Mouse (Mus musculus): ENCODE results near the gene 1600014C23Rik. TPM values are rescaled to one million over a fixed set of nuclear protein-coding genes. Genes with fewer than 3 reads are reported as not detected.

1600014C23Rik gene
- total RNA-seq, 4 experiments from 2014 or later: not detected

- DNase-seq (ENCODE audit: low spot score in 2 of 2): no peak
These were observed 18.4 kb upstream of the 1600014C23Rik start for GRCm38 (mm10) chr17:45752053-45752452.

- DNase-seq (ENCODE audit: low spot score in 2 of 2): no peak
These were observed 17.7 kb upstream of the 1600014C23Rik start for GRCm38 (mm10) chr17:45751359-45751758.

- DNase-seq (ENCODE audit: low spot score in 2 of 2): no peak
These were observed 15.5 kb upstream of the 1600014C23Rik start for GRCm38 (mm10) chr17:45749100-45749499.

DNA sequence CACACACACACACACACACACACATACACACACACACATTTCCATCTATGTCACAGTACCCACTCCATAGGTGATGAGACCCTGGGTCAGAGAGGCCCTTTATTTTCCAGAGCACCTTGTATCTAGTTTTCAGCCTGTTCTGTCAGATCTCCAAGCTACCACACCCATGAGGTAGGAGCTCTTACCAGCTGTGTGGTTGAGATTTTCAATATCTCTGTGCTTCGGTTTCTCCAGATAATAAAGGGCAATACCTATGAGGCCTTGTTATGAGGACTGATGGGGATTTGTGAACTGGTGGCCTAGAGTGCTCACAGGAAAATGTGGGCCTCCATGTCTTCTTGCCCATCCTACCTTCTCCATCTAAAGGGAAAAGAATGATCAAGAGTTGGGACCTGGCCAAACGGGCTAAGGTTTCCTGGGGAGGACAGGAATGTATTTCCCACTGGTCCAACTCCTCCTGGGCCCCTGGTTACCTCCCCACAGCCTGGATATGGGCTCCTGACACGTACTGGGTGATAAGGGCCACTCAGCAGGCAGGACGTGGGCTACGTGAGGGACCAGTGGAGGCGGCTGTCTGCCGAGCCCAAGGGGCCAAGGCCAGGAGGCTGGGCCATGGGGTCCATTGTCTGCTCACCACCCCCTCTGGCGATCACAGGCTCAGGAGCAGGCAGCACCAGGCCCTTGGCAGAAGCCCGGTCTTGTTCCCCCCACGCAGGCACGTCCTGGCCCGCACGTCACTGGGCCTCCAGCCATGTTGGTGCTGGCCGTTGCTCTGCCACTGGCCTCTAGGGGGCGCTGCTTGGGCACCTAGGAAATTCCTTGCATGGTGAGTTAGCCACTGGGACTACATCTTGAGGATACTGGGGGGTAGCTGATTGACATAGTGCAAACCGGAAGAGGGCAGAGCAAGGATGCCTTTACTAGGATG is 14.5 kb upstream of the 1600014C23Rik start:
- DNase-seq (ENCODE audit: low spot score in 2 of 2): peak; percentile 50 to 68

GRCm38 (mm10) chr17:45747293-45747692 is 13.6 kb upstream of the 1600014C23Rik start:
- no peak for DNase-seq (ENCODE audit: low spot score in 2 of 2)

DNA sequence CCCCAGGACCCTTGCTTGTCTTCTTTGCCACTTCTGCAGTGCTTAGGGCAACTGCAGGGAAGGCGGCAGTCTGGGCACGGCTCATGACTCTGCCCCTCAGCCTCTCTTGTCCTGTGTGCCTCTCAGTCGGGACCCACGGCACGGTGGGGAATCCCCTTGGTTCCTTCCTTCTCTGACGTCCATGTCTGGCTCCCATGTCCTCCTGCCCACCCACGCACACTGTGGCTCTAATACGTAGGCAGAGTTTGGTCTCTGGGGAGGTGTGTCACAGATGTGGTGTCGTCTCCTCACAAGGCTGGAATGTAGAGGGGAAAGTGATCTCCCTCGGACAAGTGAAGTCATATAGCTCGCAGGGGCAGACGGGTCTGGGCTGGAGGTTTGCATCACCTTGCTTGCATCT is 13.1 kb upstream of the 1600014C23Rik start:
- no peak for DNase-seq (ENCODE audit: low spot score in 2 of 2)

- no peak for DNase-seq (ENCODE audit: low spot score in 2 of 2)
These were observed 12.0 kb upstream of the 1600014C23Rik start for GRCm38 (mm10) chr17:45745629-45746028.

DNA sequence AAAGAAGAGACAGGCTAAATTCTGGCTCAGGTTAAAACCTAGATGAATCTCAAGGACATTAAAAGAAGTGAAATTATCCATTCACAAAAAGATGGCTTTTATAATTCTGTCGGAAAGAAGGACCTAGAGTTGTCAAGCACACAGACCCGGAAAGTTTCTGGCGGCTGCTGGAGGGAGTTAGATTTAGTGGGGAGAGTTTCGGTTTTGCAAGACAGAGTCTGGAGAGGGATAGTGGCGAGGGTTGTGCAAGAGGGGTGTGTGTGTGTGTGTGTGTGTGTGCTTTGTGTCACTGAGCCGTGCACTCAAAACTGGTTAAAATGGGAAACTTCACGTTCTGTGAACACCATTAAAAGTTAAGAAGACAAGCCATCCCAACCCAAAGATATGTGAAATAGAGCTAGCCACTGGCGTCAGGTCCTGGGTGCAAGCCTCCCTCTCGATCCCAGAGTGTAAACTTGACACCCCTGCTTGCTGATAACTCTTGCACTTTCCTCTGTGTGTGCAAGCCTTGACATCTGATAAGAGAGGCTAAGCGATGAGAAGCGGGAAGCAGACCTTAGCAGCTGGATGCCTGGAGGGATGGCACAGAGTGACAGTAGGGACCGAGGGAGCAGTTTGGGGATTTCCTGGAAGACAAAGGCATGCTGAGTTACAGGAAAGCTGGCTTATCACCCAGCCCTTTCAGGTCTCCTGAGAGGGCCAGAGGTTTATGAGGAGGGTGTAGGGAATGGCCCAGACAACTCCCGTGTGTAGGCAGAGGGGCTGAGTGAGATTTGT is 8.9 kb upstream of the 1600014C23Rik start:
- DNase-seq (ENCODE audit: low spot score in 2 of 2): no peak

DNA sequence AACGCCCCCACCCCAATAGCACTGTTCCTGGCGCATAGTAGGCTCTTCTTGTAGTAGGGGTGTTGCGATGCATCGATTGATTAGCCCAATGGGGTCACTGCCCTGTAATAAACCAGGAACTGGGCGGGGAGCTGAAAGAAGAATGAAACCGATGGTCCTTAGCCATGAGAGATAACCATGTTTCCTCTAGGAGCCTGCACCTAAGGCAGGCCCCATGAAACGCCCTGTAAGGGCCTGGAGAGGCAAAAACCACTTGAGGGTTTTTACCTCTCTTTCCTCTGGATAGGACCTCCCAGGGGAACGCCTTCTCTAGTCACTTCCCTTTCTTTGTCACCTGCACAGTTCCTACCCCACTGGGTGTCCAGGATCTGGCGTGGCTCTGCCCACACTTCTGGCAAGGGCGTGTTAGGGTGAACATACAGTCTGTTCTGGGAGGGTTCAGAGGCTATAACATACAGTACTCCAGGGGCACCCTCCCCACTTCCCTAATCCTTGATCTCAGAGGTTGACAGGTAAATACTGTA is 3.5 kb upstream of the 1600014C23Rik start:
- DNase-seq (ENCODE audit: low spot score in 2 of 2): no peak

GRCm38 (mm10) chr17:45736311-45737077 is 2.9 kb upstream of the 1600014C23Rik start:
- DNase-seq (ENCODE audit: low spot score in 2 of 2): peak; percentile 75 to 86

DNA sequence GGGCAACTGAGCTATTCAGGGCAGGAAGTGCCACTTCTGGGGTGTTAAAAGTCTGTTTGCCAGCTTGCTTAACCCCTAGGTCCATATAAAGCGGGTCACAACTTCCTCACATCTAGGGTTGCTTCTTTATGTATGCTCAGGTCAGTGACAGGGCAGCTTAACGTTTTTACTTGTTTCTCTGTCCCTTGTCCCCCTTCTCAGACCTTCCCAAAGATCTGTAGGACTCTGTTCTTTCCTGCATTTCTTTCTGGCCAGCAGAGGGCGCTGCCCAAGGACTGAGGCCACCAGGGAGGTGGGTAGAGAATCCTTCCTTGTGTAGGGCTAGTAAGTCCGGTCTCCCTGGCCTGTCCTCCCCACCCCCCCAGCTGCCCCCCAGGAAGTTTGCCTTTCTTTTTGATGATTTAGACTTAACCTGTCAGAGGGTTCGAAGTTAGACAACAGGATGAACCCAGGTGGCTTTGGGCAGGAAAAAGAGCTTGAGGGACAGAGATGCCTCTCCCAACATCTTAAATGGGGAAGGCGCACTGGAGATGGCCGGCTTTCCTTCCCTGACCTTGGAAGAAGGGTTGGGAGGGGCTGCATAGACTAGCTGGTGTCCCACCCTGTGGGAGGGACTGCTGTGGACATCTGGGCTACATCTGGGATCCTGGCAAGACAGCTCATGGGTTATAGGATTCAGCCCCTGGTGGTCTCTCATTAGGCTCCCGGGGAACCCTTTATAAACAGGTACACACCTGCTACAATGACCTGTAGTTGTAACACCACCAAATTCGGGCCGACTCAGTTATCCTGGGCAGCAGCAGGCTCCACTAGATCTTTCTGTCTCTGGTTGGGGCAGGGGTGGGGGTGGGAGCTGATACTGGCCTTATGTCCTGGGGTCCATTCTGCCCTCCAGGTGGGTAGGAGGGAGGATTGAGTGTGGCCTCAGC is 2.0 kb upstream of the 1600014C23Rik start:
- DNase-seq (ENCODE audit: low spot score in 2 of 2): peak; percentile 73 to 88

DNA sequence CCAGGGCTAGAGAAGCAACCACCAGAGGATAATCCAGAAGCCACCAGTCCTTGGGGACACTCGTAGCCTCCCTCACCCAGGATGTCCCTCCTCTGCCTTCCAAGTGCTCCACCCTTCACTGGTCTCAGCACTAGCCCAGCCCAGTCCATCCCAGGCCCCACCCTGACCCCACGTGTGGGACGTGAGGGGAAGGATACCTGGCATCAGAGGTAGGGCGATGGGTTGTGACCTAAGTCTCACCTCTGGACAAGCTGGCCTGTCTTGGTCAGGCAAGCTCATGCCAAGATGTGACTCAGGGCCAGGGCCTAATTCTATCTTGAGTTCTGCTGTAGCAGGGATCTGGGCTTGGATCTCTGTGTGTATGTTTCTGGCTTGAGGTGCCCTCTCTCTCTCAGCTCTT is 1.2 kb upstream of the 1600014C23Rik start:
- DNase-seq (ENCODE audit: low spot score in 2 of 2): no peak

DNA sequence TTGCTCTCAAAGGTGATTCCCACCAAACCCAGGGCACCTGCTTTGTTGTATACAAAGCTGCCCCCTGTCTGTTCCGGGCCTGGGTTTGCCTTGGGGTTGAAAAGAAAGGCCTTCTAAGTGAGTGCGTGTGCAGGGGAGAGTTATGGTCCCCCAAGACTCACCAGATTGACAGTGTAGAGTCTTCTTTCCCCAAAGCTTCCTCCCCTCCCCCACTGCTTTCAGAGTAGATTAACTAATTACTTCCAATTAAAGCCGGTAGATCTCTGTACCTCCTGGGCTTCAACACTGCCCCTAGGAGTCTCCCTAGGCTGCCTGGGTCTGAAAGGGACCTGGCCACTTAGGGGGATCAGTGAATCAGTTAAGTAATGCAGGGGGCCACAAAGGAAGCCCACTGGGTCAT is 689 bp upstream of the 1600014C23Rik start:
- no peak for DNase-seq (ENCODE audit: low spot score in 2 of 2)

- peak; percentile 45 to 57 for DNase-seq (ENCODE audit: low spot score in 2 of 2)
These were observed 458 bp downstream of the 1600014C23Rik start for GRCm38 (mm10) chr17:45733038-45733734.

- peak; percentile 76 to 92 for DNase-seq (ENCODE audit: low spot score in 2 of 2)
These were observed 2.3 kb downstream of the 1600014C23Rik start for GRCm38 (mm10) chr17:45731172-45731864.

DNA sequence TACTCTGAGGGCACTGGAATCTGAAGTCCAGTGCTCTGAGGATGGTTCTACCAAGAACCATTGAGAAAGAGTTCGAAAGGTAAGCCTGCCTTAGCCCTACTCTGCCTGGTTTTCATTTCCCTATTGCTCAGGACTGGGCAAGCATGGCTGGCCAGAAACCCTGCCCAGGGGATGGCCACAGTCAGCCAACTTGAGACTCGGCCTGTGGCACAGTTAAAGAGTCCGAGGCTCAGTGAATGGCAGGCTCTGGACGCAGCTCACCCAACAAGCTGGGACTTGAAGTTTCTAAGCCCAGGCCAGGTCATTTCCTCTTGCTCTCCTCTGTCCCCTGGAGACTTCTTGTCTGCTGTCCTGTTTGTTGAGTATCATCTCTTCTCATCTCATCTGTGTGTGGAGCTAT is 2.9 kb downstream of the 1600014C23Rik start:
- DNase-seq (ENCODE audit: low spot score in 2 of 2): no peak

DNA sequence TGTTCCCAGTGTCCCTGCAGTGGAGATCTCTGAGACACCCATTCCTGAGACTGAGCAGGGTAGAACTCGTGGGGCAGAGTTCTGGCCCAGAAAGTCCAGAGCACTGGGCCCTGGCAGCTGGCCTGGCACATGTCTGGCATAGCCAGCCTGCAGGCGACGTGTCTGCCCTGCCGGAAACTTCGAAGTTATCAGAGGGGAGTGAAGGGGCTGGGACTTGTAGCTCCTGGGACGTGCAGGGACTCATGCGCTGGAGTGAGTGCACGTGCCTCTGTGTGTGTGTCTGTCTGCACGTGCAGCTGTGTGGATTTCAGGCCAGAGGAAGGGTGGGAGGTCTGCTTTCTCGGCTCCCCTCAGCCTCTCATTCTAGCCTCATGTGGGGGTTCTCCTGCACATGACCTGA is 4.3 kb downstream of the 1600014C23Rik start:
- DNase-seq (ENCODE audit: low spot score in 2 of 2): no peak

GRCm38 (mm10) chr17:45727983-45728723 is 5.5 kb downstream of the 1600014C23Rik start:
- DNase-seq (ENCODE audit: low spot score in 2 of 2): no peak
